Mouse (Mus musculus) lung, postnatal 36 days (tissue): ENCODE measurements around the gene Tbata.

Experiments
- DNase-seq: peaks from one replicate; pipeline ENCODE4 v3.0.0; 2022; ENCODE audit warnings: mixed read lengths

Gene Tbata

DNA sequence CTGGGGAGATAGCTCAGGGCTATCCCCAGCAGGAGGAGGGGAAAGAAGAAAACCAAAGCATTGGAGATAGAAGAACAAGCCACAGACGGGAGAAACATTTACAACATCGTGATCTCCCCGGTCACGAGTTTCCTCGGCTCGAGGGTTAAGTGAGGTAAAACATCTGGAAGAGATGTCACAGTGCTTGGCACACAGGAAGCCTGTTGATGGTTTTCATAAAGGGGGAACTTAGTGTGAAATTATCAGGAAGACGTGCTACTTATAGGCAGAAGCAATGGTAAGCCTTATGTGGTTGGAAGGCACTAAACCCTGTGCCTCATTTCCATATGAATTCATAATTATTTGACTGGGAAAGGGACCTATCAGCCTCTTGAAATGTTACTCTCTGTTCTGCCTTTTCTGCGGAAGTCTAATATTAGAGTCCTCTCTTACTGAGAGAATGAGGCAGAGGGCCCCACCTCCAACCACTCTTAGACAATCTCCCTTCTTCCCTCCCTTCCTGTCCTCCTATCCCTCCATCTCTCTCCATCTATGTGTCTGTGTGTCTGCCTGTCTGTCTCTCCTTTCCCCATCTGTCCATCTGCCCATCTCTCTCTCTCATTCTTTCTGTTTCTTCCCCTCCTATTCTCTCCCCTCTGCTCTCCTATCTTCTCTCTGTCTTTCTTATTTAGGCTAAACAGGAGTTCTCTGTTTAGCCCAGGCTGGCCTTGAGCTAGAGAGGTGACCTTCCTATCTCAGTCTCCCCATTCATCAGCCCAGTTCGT, 4.2 kb upstream of the Tbata start:
- peak; percentile 34 for DNase-seq

DNA sequence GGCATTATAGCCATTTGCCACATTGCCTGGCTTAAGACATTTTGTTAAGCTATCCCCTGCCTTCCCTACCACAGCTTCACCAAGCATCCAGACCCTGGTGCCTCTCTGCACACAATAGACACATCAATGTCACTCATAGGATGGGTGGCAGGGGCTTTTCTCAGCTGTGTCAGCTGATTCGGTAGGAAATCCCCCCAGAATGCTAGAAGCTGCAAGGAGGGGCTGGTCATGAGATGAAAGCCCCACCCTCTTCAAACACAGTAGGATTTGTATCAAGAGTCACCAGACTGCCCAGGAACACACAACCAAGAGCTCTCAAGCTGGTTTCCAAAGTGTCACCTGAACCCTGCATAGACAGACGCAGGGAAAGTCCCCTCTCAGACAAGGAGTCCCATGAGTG, 3.4 kb upstream of the Tbata start:
- DNase-seq: no peak

DNA sequence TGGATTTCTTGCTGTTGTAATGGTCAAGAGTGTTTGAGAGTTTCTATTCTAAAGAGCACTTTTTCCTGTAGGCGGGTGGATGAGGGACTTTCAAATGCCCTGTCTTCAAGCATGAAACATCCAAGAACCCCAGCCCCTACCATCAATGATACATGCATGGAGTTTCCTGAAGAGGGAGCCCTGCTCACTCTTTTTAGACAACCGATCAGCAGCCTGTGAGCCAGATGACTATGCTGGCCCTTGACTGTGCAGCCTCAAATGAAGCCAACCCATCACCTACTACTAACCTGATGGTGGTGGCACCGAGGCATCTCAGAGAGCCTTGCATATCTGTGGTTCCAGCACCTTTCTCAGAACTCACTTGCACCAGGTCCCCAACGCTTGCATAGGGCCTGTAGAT, 742 bp downstream of the Tbata start:
- DNase-seq: no peak

DNA sequence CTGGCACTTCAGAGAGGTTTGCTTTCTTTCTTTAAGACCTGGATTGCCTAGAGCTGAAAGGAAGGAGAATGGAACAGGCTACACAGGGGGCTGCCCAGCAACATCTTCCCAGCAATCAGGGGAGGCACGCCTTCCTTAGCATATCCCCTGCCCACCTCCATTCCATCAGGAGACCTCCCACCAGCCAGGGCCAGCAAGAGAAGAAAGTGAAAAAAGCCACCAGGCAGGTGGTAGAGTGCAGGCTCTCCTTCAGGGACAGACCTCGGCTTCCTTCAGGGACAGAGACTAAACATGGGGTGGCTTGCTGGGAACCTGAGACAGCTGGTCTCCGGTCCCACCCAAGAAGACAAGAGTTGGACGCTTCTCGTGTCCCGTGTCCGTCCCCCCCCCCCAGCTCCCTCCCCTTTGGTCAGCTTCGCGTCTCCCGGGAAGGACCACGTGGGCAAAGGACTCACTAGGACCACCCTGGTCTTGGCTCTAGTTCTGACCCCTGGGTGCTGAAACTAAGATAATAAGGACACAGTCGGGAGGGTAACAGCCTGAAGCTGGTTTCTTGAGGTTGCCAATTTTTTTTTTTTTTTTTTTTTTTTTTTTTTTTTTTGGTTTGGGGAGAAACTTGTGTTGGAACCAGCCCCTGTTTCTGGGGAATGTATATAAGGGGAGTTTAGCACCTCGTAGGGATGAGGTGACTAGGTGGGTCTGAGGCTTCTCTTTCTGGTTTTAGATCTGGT, 3.1 kb downstream of the Tbata start:
- no peak for DNase-seq

DNA sequence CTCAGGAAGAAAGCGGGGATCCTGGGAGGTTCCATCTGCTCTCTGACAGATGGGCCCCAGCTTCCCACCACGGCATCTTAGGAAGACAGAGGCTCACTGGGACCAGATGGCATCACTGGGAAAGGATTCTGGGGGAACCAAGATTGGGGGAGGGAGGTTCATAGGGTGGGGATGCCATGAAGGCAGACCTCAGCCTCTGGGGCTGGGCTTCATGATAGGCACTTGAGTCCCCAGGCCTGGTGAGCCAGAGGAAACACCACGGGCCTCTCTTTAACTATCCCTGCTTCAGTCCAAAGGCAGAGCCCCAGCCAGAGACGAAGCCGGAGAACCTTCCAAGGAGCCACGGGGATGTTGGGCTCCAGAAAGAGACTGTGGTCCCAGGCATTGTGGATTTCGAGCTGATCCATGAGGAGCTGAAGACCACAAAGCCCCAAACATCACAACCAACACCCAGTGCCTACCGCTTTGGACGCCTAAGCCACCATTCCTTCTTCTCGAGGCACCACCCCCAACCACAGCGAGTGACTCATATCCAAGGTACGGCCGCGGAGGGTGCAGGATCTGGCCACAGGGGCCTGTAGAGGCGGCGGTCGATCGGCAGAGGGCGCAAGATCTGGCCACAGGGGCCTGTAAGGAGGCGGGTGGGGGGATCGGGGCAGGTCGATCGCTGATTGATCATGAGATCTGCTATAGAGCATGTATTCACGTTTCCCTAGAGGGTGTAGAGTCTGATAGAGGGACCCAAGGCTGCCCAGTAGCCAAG, 3.9 kb downstream of the Tbata start:
- peak; percentile 17 for DNase-seq

DNA sequence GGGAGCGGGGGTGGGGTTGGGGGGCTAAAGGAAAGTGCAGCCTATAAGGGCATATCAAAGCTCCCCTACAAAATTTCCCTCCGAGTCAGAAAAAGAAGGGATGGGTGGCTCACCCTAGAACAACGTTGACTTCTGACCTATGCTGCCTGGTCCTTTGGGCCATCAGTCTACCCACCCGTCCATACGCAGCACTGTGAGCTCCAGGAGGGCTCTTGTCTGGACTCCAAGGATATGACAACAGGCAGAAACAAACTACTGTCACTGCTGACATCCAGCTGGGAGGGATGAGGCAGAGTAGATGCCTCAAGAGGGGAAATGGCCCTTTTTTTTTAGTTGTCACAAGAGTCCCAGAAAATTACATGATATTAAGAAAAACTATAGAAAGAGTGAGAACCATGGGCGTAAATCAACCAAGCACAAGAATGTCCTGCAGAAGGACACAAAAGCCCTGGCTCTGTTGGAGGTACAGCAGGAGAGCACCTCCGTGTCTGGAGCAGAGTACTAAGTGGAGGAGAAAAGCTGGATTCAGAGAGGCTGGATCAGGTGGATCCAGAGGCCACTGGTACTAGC, 4.6 kb downstream of the Tbata start:
- DNase-seq: no peak

DNA sequence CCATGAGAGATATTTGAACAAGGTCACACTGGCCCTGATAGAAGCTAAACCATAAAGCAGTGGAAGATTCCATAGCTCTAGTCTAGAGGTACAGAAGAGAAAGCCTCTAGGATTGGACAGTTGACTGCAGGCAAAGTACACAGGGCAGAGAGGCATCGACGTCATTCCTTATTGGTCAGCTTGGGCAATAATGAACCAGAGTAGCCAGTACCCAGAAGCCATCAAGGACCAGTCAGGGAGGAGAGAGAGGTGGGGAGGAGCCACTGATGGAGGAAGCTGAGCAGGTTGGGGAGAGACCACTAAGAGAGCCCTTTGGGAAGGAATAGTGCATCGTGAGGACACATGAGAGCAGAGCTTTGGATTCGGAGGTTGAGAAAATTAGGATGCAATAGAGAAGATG, 6.0 kb downstream of the Tbata start:
- no peak for DNase-seq

DNA sequence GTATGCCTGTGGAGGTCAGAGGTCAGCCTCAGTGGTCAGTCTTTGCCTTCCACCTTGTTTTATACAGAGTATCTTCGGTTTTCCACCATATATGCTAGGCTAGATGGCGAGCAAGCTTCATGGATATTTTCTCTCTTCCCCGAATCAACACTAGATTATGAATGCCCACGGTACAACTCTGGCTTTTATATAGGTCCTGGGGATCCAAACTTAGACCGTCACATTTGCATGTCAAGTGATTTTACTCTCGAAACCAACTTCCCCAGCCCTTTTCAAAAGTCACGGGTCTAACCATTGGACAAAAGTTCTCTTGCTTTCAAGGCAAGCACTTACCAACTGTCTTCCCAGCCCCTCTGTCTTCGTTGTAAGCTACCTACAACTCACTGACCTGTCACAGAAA, 6.9 kb downstream of the Tbata start:
- DNase-seq: no peak

DNA sequence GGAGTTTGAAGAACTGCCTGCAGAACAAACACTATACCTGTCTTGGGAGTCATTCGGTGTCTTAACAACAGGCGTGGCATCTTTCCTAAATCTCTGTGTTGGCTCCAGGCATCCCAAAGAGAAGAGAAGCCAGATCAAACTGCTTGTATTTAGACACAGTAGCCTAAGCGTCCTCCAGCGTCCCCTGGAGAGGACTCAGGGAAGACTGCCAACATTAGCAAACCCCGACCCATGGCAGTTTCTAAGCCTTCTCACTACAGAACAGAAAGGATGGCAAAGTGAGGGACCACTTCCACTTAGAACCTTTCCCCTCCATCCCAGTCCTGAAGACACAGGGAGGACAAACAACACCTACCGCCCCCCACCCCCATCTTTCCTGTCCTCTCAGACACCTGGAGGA, 8.2 kb downstream of the Tbata start:
- no peak for DNase-seq

DNA sequence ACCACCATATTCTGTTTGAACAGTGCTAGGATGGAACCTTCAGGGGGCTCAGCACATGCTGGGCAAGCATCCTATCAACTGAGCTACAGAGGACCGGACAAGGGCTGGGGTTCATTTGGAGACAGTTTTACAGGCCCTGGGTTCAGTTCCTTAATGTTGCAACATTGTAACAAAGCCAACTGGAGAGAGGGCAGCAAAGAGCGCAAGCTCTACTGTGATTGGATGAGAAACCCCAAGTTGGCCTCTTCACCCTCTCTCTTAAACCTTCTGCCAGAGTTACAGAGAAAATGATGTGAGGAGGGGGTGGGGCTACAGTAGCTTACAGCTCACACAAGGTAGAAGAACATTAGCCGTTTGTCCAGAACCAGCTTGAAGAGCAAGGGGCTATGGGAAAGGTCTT, 15.2 kb downstream of the Tbata start:
- DNase-seq: no peak

DNA sequence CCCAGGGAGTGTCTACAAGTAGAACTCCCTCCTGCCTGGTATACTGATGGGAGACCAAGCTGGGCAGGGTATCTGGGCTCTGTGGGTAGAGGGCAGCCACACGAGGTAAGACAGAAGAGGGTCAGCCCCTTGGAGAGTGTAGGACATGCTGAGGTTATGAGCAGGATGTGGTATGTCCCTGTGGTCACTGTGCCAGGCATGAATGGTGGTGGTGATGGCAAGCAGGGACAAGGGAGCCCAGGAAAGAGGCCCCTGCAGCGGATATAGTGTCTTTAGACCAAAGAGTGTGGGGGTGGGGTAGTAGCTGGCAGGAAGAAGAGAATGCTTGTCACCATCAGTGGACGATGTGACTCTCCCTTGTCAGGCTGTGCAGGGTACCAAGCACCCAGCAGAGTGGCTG, 16.3 kb downstream of the Tbata start:
- no peak for DNase-seq

DNA sequence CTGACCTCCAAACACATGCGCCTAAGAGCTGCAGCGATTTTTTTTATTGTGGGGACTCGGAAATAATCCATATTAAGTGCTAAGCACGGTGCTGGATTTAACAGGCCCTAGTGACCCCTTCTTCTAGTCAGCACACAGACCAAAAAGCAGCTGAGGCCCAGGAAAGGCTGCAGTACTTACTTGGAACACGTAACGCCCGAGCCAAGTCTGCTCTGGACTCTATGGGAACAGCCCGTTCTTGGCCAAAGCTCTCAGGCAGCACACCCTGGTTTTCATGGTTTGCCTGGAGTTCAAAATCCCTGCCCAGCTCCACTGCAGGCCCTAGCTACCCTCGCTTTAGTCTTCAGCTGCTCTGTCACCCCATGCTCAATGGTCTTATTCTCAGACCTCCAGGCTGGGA, 22.9 kb downstream of the Tbata start:
- DNase-seq: peak; percentile 39

DNA sequence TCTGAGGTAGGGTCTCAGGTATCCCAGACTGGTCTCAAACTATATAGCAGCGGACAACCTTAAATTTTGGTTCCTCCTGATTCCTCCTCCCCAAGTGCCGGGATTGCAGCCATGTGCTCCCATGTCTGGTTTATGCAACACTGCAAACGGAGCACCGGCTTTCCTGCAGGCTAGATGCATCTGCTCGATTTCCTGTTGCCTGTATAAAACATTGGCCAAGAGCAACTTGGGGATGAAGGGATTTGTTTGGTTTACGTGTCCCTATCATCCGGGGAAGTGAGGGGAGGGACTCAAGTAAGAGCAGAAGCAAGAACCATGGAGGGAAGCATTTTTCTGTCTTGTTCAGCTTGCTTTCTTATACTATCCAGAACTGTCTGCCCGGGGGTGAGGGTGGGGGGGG, 23.5 kb downstream of the Tbata start:
- no peak for DNase-seq

DNA sequence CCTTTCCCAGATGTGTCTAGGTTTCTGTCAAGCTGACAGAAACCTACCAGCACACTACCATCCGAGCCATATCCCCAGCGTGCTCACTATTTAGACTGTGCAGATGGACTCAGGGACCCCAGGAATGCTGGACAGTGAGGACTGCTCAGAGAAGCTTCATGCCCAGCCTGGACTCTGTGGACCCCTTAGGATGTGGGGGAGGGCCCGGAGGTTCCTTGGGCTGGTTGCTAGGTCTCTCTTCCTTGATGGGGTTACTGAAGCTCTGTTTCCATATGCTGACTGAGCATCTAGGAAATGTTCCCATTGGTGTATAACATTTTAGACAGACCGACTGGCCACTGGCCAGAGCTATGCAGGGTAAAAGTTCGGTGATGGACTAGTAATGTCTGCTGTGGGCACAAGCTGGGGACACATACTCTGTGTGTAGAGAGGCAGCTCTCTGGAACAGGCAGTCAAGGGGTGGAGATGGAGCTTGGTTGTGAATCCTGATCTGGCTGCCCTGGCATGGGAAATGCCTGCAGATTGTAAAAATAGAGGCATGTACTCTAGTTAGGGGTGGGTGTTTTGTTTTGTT, 24.1 kb downstream of the Tbata start:
- DNase-seq: no peak

DNA sequence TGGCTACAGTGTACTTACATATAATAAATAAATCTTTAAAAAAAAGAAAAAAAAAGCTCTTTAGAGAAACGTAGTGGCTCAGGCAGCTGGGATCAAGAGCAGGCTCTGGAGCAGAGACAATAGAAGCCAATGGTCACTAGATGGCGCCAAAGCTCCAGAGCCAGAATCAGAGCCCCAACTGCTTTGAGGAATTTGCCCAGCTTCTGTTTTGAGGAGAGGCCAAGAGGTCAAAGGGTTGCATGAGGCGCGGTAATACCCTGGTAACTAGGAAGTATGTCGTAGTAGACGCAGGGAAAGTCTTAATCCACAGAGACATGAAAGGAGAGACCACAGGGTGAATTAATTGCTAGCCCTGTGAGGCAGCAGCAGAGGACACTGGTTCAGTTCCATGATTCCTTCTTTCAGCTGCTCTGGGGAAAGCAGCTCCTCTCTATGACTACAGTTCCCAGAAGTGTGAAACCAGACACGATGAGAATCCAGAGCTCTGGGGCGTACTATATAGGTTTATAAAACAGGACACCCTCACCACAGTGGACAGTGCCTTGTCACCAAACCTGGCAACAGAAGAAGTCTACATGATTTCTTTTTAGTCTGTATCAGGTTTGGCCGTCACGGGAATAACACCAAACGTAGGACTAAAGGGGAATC, 27.9 kb downstream of the Tbata start:
- DNase-seq: peak; percentile 85

DNA sequence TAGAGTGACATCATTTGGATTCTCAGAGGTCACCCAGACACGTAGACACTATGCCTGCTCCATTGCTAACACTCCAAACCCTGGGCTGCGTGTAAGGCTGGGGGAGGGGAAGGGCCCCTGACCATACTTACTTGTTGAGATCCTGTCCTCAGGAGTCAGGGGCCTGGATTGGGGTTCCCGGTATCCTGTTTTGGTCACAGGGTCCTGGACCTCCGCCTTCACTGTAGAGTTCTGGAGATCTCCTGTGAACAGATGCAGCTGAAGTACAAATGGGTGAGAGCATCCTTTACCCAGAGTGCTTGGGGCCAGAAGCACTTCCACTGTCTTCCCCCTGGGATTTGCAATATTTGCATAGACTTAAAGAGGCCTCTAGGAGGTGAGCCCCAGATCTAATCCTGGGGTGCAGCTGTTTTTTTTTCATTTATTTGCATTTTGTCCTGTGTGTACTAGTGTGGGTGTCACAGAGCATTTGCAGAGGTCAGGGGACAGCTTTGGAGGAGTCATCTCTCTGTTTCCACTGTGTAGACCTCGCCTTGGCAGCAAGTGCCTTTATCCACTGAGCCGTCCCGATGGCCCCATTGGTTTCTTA, 28.6 kb downstream of the Tbata start:
- DNase-seq: no peak

DNA sequence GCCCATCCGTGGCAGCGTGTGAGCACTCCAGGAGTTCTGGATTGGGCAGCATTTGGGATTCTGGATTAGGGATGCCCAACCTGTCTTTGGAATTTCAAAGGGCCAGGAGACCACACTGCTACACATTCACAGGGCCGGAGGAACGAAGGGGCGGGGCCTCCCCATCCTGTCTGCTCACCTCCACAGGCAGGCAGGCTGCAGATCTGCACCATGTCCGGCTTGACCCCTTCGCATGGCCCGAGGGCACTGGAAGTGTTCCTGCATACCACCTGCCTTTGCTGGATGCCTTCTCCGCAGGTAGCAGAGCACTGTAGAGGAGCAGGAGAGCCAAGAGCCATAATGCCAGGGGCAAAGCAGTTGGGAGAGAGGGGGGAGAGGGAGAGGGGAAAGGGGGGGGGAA, 29.2 kb downstream of the Tbata start:
- no peak for DNase-seq

DNA sequence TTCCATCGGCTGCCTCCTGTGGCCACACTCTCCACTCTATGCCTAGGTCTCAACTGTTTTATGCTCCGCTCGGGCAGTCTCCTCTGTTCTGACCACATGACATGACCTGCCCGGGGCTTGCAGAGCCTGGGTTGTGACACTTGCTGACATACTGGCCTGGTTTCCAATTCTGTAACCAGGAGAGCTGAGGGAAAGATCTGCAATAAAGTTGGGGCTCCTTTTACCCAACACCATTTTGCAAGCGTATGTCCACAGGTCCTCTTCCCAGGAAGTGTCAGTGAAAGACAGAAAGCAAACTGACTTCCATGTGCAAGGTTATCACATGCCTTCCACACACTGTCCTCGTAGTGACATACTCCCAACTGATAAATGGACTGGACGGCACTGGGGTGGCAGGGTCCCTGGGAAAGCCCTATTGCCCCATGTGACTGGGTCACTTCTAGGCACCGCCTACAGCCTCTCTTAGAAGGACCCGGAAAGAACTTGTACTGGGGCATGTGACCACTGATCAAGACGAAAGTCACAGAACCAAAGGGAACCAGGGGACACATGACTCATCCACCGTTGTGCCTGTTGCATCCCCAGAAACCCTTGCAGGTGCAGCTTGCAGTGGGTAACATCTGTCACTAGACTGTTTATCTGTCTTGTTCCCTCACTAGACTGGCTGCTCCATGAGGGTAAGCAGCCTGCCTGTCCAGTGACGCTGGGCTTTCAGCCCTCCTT, 30.0 kb downstream of the Tbata start:
- no peak for DNase-seq

DNA sequence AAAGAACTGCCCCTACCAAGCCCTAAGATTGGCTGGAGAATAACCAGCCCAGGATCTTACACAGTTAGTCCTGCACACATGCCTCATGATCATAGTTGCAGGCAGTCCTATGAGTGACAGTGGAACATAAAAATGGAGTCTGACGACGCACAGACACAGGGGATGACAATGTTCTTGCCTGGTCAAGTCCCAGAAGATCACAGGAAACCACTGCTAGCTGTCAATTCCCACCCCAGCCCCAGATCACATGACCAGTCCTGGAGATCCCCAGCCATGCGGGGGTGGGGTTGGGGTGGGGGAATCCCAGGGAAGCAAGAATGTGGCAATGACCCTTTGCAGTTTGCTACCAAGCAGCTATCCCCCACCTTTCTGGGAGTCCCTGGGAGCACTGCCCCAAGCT, 32.2 kb downstream of the Tbata start:
- DNase-seq: no peak

DNA sequence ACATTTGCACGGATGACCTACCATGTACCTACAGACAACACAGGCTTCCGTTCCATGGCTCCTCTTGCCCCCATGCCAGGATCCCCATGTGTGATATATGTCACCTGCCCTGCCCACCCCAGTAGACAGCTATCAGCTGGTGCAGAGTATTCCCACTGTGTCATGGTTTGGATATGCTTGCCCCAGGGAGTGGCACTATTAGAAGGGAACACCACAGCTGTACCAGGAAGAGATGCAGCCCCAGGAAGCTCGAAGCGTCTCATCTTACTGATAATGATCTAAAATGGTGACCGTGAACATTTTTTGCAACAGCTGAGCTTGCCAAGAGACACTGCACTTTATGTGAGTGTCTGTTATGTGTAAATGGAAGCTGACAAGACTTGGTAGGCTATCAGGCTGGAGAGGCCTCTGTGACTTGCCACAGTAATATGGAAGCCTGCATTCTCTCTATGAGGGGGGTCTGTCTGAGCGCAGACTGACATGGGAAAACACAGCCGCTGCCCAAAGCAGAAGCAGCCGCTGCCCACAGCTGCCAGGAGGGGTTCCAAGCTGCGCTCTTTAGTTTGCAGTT, 36.4 kb downstream of the Tbata start:
- no peak for DNase-seq

DNA sequence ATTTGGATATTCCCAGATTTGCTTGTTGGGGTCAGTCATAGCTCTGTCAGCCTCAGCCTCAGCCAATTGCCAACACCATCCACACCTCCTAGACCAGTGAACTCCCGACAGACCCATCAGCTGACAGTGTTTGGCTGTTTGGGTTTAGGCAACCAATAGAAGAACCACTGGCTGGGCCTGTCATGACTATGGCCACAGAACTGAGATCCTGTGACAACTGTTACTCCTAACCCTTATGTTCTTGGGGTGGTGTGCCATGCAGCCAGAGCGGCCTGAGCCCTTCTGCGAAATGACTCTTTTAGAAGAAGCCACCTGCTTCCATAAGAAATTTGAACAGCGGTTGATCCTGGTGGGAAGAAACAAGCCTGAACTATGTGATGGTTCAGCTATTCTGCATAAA, 39.4 kb downstream of the Tbata start:
- no peak for DNase-seq
